Mouse (Mus musculus) brain, embryonic 14.5 days (tissue): ENCODE data around the gene Id3.

Experiments
- CTCF ChIP-seq: fragments of 200-500 bp; IDR thresholded peaks from 2 replicates; pipeline ENCODE4 v1.5.1; 2012; ENCODE audit warnings: inconsistent platforms, mild to moderate bottlenecking, moderate library complexity, borderline replicate concordance; ENCODE audit not compliant: insufficient read depth, insufficient read length; ENCODE audit errors: extremely low read depth
- POLR2A ChIP-seq: fragments of 200-500 bp; IDR thresholded peaks from 2 replicates; pipeline ENCODE4 v1.6.1; 2012; ENCODE audit warnings: mild to moderate bottlenecking, inconsistent platforms, borderline replicate concordance; ENCODE audit not compliant: poor library complexity, insufficient read depth, insufficient read length, severe bottlenecking; ENCODE audit errors: extremely low read depth

DNA sequence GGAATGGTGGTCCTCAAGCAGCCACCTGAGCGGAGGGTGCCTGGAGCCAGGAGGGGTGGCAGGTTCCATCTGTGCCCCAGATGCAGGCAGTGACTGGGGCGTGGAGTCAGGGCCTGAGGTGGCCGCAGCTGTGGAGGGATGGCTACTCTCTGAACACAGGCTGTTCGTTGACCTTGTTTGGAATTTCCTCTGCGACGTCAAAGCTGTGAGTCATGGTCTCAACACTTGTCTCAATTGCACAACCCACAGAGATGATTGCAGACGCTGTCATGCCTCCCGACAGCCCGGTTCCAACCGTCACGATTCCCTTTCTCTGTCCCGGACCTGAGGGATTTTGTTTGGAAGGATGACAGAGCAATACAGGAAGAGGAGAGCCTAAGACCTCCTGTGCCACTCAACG is 26.3 kb upstream of the Id3 start:
- TF ChIP-seq CTCF (no peak), POLR2A (no peak)
